In the genomic region with DNA sequence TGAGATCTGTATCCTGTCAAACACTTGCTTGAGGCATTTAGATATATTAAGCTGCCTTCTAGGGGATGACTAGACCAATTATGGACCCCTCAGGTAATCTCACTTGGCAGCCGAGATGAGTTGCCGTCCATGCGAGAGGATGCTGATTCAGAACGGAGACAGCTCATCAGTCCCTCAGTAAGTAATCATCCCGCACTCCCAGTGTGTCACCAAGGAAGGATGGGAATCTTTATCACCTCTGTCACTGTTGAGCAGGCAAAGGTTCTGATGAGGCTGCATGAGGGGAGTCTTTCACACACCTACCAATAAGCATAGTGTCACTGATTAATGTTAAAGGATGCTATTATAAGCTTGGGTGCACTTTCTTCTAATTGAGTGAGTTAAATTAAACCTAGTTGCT, we compare ENCODE assay signal across 15 mouse cellular contexts.
"Had no signal": no experiment of that assay in that cellular context is flagged by ENCODE, and none has a peak within 500 bp of the region (broad histone marks: within the 10 kb centered on the region; RNA-seq: fewer than 3 reads in every experiment).

No protein-coding gene starts in this region.

- H3K9ac ChIP-seq: kidney, embryonic 15.5 days; liver, embryonic 15.5 days had no signal

- H3K9me3 ChIP-seq: kidney, embryonic 15.5 days; limb, embryonic 10.5 days; liver, embryonic 15.5 days had no signal

- H3K4me3 ChIP-seq: kidney, embryonic 15.5 days; limb, embryonic 10.5 days; liver, embryonic 15.5 days had no signal

- H3K27ac ChIP-seq: kidney, embryonic 15.5 days; limb, embryonic 10.5 days; liver, embryonic 15.5 days had no signal

- H3K36me3 ChIP-seq: kidney, embryonic 15.5 days; limb, embryonic 10.5 days; liver, embryonic 15.5 days had no signal

- ATAC-seq: intestine, embryonic 16.5 days; lung, postnatal 0 days had no signal

- DNase-seq: kidney, adult 2 months; kidney, postnatal 14 days; lung, adult 2 months; lung, postnatal 4 days; right cerebral cortex, postnatal 4 days; spleen, adult 18-20 months; thymus, adult 18-20 months; thymus, postnatal 14 days had no signal

- H3K4me2 ChIP-seq: kidney, embryonic 15.5 days; liver, embryonic 11.5 days; liver, embryonic 15.5 days; midbrain, embryonic 11.5 days had no signal

- H3K27me3 ChIP-seq: kidney, embryonic 15.5 days; liver, embryonic 15.5 days had no signal

- H3K4me1 ChIP-seq: kidney, embryonic 15.5 days; limb, embryonic 10.5 days; liver, embryonic 15.5 days had no signal
